Mouse (Mus musculus) Patski (cell line): Measurements from ENCODE around the gene Bmp3. TPM values are rescaled to one million over a fixed set of nuclear protein-coding genes. Genes with fewer than 3 reads are reported as not detected.

Experiments
- ATAC-seq: fragments of 100-300 bp; one replicate; pipeline ENCODE4 v1.8.0; 2021
- CTCF ChIA-PET: fragments of 350-600 bp; sonication (Branson Sonifier 250); formaldehyde crosslinking; loops from one replicate; lab custom pipeline; 2022; ENCODE audit warnings: inconsistent platforms; lab: Charles Lee
- POLR2A ChIA-PET: fragments of 350-600 bp; sonication (Branson Sonifier 250); formaldehyde crosslinking; loops from one replicate; lab custom pipeline; 2022; ENCODE audit warnings: antibody characterized with exemption, inconsistent platforms; lab: Charles Lee
- DNase-seq: peaks from one replicate; pipeline ENCODE4 v3.0.0-alpha.2; 2011; ENCODE audit warnings: low read depth, low spot score
- H3K27me3 ChIP-seq: fragments of 371-371 bp; one replicate; pipeline ENCODE4 v1.5.1; 2021
- CTCF ChIP-seq: fragments of 100-300 bp; IDR thresholded peaks from one replicate; pipeline ENCODE4 v1.5.1; 2021
- in situ Hi-C: fragments of 300-500 bp; cut with MboI; formaldehyde crosslinking; loops from 3 replicates; pipeline ENCODE4 v1.11.1; 2018; ENCODE audit warnings: low pct_unique_long_range_greater_than_20kb, mixed read lengths
- polyA plus RNA-seq: library from polyadenylated mRNA; unstranded; gene quantifications from one replicate; pipeline ENCODE4 v1.2.3, GENCODE M21; 2021

Bmp3 gene
- polyA plus RNA-seq = 1.8 TPM

DNA sequence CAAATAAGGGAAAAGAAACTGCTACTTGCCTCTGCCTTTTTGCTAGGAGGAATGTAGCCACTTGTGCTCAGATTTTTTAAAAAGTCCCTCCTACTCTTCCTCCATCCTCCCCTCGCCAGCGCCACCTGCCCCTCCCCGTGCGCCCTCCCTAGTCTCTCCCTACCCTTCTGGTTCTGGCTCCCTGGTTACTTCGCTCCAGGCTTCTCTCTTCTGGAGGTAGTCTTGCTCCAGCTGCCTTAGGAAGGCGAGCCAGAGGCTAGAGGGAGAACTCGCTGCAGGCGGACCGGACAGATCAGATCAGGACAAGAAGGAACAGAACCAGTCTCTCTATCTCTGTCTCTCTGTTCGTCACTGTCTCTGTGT, at the start of gene Bmp3:
Bmp3 (plus strand) TSS at position 152 of the 363 bp plus-strand sequence.
- ATAC-seq (no peak), DNase-seq (no peak)
- ChIA-PET POLR2A (interaction anchor here (0.6 to 1.4 kb wide), 2 partner anchors 9 to 641 kb away, joined by 4 to 7 read pairs; no protein-coding TSS in a partner anchor), CTCF (interaction anchor here (2.3 kb wide), 1 partner anchor 9 kb away, joined by 6 read pairs; no protein-coding TSS in a partner anchor)
- no peak for TF ChIP-seq CTCF
- in situ Hi-C loops = no loop called here
- H3K27me3 ChIP-seq = no peaks in the 10 kb centered on the region

- TF ChIP-seq CTCF = no peak
- POLR2A ChIA-PET = interaction anchor here (0.6 kb wide), 1 partner anchor 79 kb away, joined by 3 read pairs; no protein-coding TSS in a partner anchor
- CTCF ChIA-PET = no interaction called here
- no peaks in the 10 kb centered on the region for H3K27me3 ChIP-seq
- in situ Hi-C loops = no loop called here
- DNase-seq (no peak), ATAC-seq (no peak)
Measured at GRCm38 (mm10) chr5:98804761-98805160, 49.5 kb upstream of the Bmp3 start.

- H3K27me3 ChIP-seq = no peaks in the 10 kb centered on the region
- ChIA-PET CTCF (interaction anchor here (1.3 kb wide), 1 partner anchor 22 kb away, joined by 3 read pairs; no protein-coding TSS in a partner anchor), POLR2A (interaction anchor here (0.6 kb wide), 1 partner anchor 337 kb away, joined by 3 read pairs; no protein-coding TSS in a partner anchor)
- no peak for DNase-seq
- no peak for ATAC-seq
- in situ Hi-C loops = no loop called here
- TF ChIP-seq CTCF = no peak
Measured at GRCm38 (mm10) chr5:98806492-98806891, 47.7 kb upstream of the Bmp3 start.

GRCm38 (mm10) chr5:98807022-98807421, 47.2 kb upstream of the Bmp3 start:
- H3K27me3 ChIP-seq = no peaks in the 10 kb centered on the region
- no peak for DNase-seq
- ChIA-PET POLR2A (interaction anchor here (0.6 kb wide), 1 partner anchor 337 kb away, joined by 3 read pairs; no protein-coding TSS in a partner anchor), CTCF (no interaction called here)
- in situ Hi-C loops = no loop called here
- ATAC-seq = no peak
- no peak for TF ChIP-seq CTCF

GRCm38 (mm10) chr5:98807953-98808352, 46.3 kb upstream of the Bmp3 start:
- ATAC-seq (no peak), DNase-seq (no peak)
- no peak for TF ChIP-seq CTCF
- in situ Hi-C loops = no loop called here
- H3K27me3 ChIP-seq = no peaks in the 10 kb centered on the region
- ChIA-PET POLR2A (no interaction called here), CTCF (interaction anchor here (0.8 kb wide), 1 partner anchor 10 kb away, joined by 3 read pairs; no protein-coding TSS in a partner anchor)

DNA sequence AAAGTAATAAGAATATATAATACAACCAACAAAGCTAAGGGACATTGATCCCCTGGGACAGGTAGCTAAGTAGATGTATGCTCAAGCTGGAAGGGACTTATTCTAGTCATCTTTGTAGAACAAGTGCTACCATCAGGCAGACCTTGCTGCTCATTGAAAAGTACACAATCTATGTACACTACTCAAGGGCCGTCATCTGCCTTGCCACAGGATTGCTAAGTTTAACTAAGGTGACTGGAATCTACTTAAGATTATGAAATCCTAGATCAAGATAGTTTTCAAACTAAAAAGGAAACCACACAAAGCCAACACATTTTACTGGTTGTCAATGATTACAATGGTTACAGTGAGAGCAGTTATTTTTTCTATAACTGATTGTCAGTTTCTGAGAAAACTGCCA, 41.8 kb upstream of the Bmp3 start:
- DNase-seq = no peak
- in situ Hi-C loops = no loop called here
- H3K27me3 ChIP-seq = no peaks in the 10 kb centered on the region
- no peak for TF ChIP-seq CTCF
- ATAC-seq = no peak
- CTCF ChIA-PET = interaction anchor here (0.8 kb wide), 2 partner anchors 11 to 22 kb away, joined by 3 read pairs; no protein-coding TSS in a partner anchor
- POLR2A ChIA-PET = no interaction called here

DNA sequence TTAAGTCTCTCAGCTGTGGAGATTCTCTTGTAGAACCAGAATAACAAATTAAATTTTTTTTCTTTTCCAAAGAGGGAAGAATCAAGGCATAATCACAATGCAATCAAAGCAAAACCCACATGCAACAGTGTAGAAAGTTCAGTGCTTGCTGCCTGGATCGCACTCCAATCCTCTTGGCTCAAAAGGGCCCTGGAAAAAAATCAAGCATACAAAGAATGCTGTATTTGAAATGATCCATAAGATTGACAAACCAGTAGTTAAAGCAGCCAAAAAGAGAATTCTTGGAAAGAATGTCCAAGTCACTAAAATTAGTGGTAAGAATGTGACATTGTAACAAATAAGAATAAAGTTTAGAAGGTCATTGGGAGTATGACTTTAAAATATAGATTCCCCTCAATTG, 38.9 kb upstream of the Bmp3 start:
- no peak for DNase-seq
- no peak for TF ChIP-seq CTCF
- ChIA-PET POLR2A (no interaction called here), CTCF (interaction anchor here (1.5 kb wide), 1 partner anchor 49 kb away, joined by 3 read pairs; no protein-coding TSS in a partner anchor)
- in situ Hi-C loops = no loop called here
- no peak for ATAC-seq
- no peaks in the 10 kb centered on the region for H3K27me3 ChIP-seq

DNA sequence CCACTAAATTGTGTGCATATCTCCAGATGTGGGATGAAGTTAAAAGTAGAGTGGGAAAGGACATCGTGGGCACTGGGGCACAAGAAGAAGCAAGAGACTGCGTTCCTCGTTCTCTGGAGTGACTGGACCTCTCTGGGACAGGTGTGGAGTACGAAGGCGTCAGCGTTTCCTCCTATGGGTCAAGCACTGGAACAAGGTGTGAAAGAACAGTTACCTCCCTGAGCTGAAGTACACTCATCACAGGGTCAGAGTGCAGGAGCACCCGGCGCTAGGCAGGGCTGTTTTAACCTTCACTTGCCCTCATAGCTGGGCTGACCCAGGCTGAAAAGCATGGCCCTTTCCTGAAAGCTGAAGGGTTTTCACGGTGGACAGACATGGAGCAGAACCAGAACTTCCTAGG, 20.5 kb upstream of the Bmp3 start:
- POLR2A ChIA-PET = interaction anchor here (1.1 kb wide), 1 partner anchor 42 kb away, joined by 3 read pairs; no protein-coding TSS in a partner anchor

DNA sequence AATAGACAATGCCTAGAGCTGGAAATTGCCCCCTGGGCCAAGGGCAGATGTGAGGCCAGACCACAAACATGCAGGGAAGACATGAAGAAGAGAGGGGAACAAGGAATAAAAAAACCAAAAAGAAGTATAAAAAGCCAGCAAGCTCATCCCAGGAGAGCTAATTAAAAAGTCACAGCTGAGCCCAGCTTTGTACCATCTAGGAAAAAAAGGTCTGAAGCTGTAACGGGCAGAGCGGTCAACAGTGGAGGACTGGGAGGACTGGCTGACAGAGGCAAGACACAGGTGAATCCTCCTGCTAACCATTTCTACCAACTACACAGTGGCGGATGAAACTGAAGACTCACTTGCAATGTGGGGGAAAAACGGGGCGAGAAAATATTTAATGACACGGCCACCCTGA, 19.9 kb upstream of the Bmp3 start:
- ATAC-seq (no peak), DNase-seq (no peak)
- H3K27me3 ChIP-seq = no peaks in the 10 kb centered on the region
- in situ Hi-C loops = no loop called here
- POLR2A ChIA-PET = interaction anchor here (1.1 kb wide), 1 partner anchor 43 kb away, joined by 3 read pairs; no protein-coding TSS in a partner anchor
- no peak for TF ChIP-seq CTCF
- CTCF ChIA-PET = interaction anchor here (0.8 to 1.7 kb wide), 5 partner anchors 10 to 486 kb away, joined by 3 to 6 read pairs (median 4); no protein-coding TSS in a partner anchor

More for the DNA sequence above, 20.5 kb upstream of the Bmp3 start:
- in situ Hi-C loops = no loop called here
- ATAC-seq (no peak), DNase-seq (no peak)
- no peak for TF ChIP-seq CTCF
- H3K27me3 ChIP-seq = no peaks in the 10 kb centered on the region
- CTCF ChIA-PET = interaction anchor here (1.0 to 1.7 kb wide), 7 partner anchors 11 to 485 kb away, joined by 3 to 6 read pairs (median 4); no protein-coding TSS in a partner anchor

DNA sequence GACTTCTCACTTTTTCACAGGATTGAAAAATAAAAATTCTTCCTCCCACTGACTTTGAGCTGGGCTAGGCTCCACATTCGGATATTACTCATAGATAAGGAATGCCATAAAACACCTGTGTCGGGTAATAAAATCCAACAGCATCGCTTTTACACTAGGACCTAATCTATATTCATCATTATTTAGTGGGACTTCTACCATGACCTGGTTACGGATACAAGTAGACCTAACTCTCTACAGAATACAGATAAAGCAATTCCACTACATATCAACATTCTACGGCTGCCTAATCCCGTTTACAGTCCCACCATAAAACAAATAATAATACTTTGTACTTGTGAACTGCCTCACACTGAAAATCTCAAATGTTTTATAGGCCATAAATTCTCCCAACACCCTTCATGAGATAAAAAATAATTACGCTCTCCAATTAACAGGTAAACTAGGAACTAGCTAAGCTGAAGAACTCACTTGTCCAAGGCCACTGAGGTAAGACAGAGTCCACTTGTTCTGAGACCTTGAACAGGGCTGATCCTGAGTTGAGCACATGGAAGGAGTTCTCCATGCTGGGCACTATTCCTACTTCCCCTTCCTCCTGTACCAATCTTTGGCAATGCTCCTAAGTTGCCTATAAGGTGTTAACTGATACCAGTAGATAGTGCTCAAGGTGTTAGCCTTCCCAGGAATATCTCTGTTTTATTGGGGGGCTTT, 11.5 kb upstream of the Bmp3 start:
- ATAC-seq (no peak), DNase-seq (no peak)
- in situ Hi-C loops = no loop called here
- TF ChIP-seq CTCF = no peak
- POLR2A ChIA-PET = no interaction called here
- CTCF ChIA-PET = no interaction called here
- H3K27me3 ChIP-seq = no peaks in the 10 kb centered on the region
